Comparison of ENCODE assay signal across 9 mouse cellular contexts in genomic region chr6:55392453-55392852, GRCm38 (mm10). TPM values are rescaled to one million over a fixed set of nuclear protein-coding genes. Genes with fewer than 3 reads are reported as not detected.
DNase-seq lines count a peak whose midpoint lies in the region; ATAC-seq and TF ChIP-seq lines count a peak whose summit lies in the region.
"Had no signal": no experiment of that assay in that cellular context is flagged by ENCODE, and none has a peak within 500 bp of the region (broad histone marks: within the 10 kb centered on the region; RNA-seq: fewer than 3 reads in every experiment).

No protein-coding gene starts in this region.

- H3K79me2 ChIP-seq in liver, adult 2 months (ENCODE audit: control insufficient read depth, insufficient read depth, low read length), result no peaks in the 10 kb centered on the region

- 8% methylated on average over 4 of the region's 4 CpGs for WGBS in kidney, embryonic 16.5 days
- WGBS in liver, adult 2 months, result 16% methylated on average over 4 of the region's 4 CpGs
- 12% methylated on average over 4 of the region's 4 CpGs for WGBS in neural tube, embryonic 11.5 days

- peak; percentile 70 for ATAC-seq in kidney, embryonic 16.5 days (ENCODE audit: low FRiP score, low TSS enrichment)
- peak; percentile 22; the same call in 1 of the 2 replicates for ATAC-seq in neural tube, embryonic 11.5 days (ENCODE audit: insufficient read depth, low FRiP score, low TSS enrichment)

- peak; percentile 54 for TF ChIP-seq CTCF in liver, adult 2 months (IDR thresholded peaks at IDR 0.05; ENCODE audit: low read depth, low read length)

- H3K9me3 ChIP-seq in kidney, embryonic 16.5 days (ENCODE audit: low read length), result no peaks in the 10 kb centered on the region
- H3K9me3 ChIP-seq in neural tube, embryonic 11.5 days (ENCODE audit: control insufficient read depth, low read length), result no peaks in the 10 kb centered on the region
- H3K9me3 ChIP-seq: embryonic facial prominence, embryonic 15.5 days had no signal

- H3K27me3 ChIP-seq in kidney, embryonic 16.5 days (ENCODE audit: insufficient read depth, low read length), result 0 out of 2 replicates have a peak, but pooled peaks cover 2% of the 10 kb centered on the region
- no peaks in the 10 kb centered on the region for H3K27me3 ChIP-seq in liver, adult 2 months (ENCODE audit: control insufficient read depth, insufficient read depth, low read length)
- no peaks in the 10 kb centered on the region for H3K27me3 ChIP-seq in neural tube, embryonic 11.5 days (ENCODE audit: control insufficient read depth, insufficient read depth, low read length)

- peaks cover 5% of the 10 kb centered on the region for H3K4me1 ChIP-seq in kidney, embryonic 16.5 days (ENCODE audit: insufficient read depth, low read length)
- H3K4me1 ChIP-seq in liver, adult 2 months (ENCODE audit: control insufficient read depth, insufficient read depth, low read length), result no peaks in the 10 kb centered on the region
- peaks cover 7% of the 10 kb centered on the region for H3K4me1 ChIP-seq in neural tube, embryonic 11.5 days (ENCODE audit: control insufficient read depth, insufficient read depth, low read length)

- no peak for TF ChIP-seq POLR2A in liver, adult 2 months (IDR thresholded peaks at IDR 0.05; ENCODE audit: extremely low read depth, insufficient read depth, low read length)

- no peaks in the 10 kb centered on the region for H3K36me3 ChIP-seq in kidney, embryonic 16.5 days (ENCODE audit: insufficient read depth, low read length)
- H3K36me3 ChIP-seq in liver, adult 2 months (ENCODE audit: control insufficient read depth, insufficient read depth, low read length), result no peaks in the 10 kb centered on the region
- H3K36me3 ChIP-seq in neural tube, embryonic 11.5 days (ENCODE audit: control insufficient read depth, insufficient read depth, low read length), result no peaks in the 10 kb centered on the region
- H3K36me3 ChIP-seq: embryonic facial prominence, embryonic 15.5 days had no signal

- peak; percentile 31 for DNase-seq in 416B (ENCODE audit: low read depth)
- peak; percentile 86 for DNase-seq in adrenal gland, postnatal 10 days
- peak; percentile 90 for DNase-seq in embryo, embryonic 11 days
- peak; percentile 76 for DNase-seq in heart, adult 8-10 months (ENCODE audit: low spot score)
- peak; percentile 28 for DNase-seq in liver, adult 2 months (ENCODE audit: extremely low read depth, low read depth, low spot score)
- DNase-seq in neural tube, embryonic 11.5 days (ENCODE audit: low spot score), result peak; percentile 85
- peak; percentile 93 for DNase-seq in testis, postnatal 10 days (ENCODE audit: low spot score)

- no peak overlapping the region for H3K27ac ChIP-seq in kidney, embryonic 16.5 days (ENCODE audit: low read length)
- H3K27ac ChIP-seq in liver, adult 2 months (replicated peaks; ENCODE audit: insufficient read depth, low read depth, low read length), result no peak overlapping the region
- H3K27ac ChIP-seq in neural tube, embryonic 11.5 days (ENCODE audit: low read depth, low read length), result no peak overlapping the region
- H3K27ac ChIP-seq: embryonic facial prominence, embryonic 15.5 days had no signal

- 0 out of 2 replicates have a peak overlapping the region, but pooled peaks have one; percentile 7 for H3K4me2 ChIP-seq in kidney, embryonic 16.5 days (replicated peaks; ENCODE audit: low read depth, low read length)
- H3K4me2 ChIP-seq in neural tube, embryonic 11.5 days (ENCODE audit: low read depth), result no peak overlapping the region
- H3K4me2 ChIP-seq: embryonic facial prominence, embryonic 15.5 days had no signal

- H3K4me3 ChIP-seq in kidney, embryonic 16.5 days (ENCODE audit: low read length), result no peak overlapping the region
- H3K4me3 ChIP-seq in liver, adult 2 months (ENCODE audit: insufficient read depth, low read depth, low read length), result no peak overlapping the region
- no peak overlapping the region for H3K4me3 ChIP-seq in neural tube, embryonic 11.5 days (ENCODE audit: low read depth, low read length)
- H3K4me3 ChIP-seq: embryonic facial prominence, embryonic 15.5 days had no signal

- no peak overlapping the region for H3K9ac ChIP-seq in kidney, embryonic 16.5 days (replicated peaks; ENCODE audit: low read length)
- no peak overlapping the region for H3K9ac ChIP-seq in liver, adult 2 months (ENCODE audit: low read depth, low read length)
- no peak overlapping the region for H3K9ac ChIP-seq in neural tube, embryonic 11.5 days (ENCODE audit: low read length)
- H3K9ac ChIP-seq: embryonic facial prominence, embryonic 15.5 days had no signal

RNA-seq across cellular contexts. Expression of gene Ghrhr, which starts 16.4 kb away (rescaled TPM):
- not detected for total RNA-seq in adrenal gland, postnatal 10 days (2021)
- not detected for total RNA-seq in heart, adult 8-10 months (2022)
- polyA plus RNA-seq in kidney, embryonic 16.5 days (2015; fragmentation: Nextera tagmentation; extraction: Ambion mirVana), result 0.17 and 0.18 TPM in 2 replicates
- total RNA-seq in liver, adult 2 months (2014; rRNA removed), result 0.09 TPM in 1 of 2 replicates, not detected in the other
- polyA plus RNA-seq in liver, adult 2 months (2012; rRNA removed), result 0.09 TPM in 1 of 2 replicates, not detected in the other
- not detected in 2 replicates for polyA plus RNA-seq in neural tube, embryonic 11.5 days (2014; fragmentation: Nextera tagmentation; extraction: Ambion mirVana)
- polyA plus RNA-seq: embryonic facial prominence, embryonic 15.5 days had no signal

RNA-seq across cellular contexts. Expression of gene Aqp1, which starts 56.2 kb away (rescaled TPM):
- total RNA-seq in adrenal gland, postnatal 10 days (2021), result 100 to 1,000 TPM; 190 to 302 TPM
- 100 to 1,000 TPM; 336 to 404 (median 350) TPM for total RNA-seq in heart, adult 8-10 months (2022)
- 50.8 and 69.9 TPM in 2 replicates for polyA plus RNA-seq in kidney, embryonic 16.5 days (2015; fragmentation: Nextera tagmentation; extraction: Ambion mirVana)
- total RNA-seq in liver, adult 2 months (2014; rRNA removed), result 78.1 and 91.4 TPM in 2 replicates
- 78.3 and 88.6 TPM in 2 replicates for polyA plus RNA-seq in liver, adult 2 months (2012; rRNA removed)
- polyA plus RNA-seq in neural tube, embryonic 11.5 days (2014; fragmentation: Nextera tagmentation; extraction: Ambion mirVana), result 0.08 TPM in 1 of 2 replicates, not detected in the other

RNA-seq across cellular contexts. Expression of gene Adcyap1r1, which starts 59.3 kb away (rescaled TPM):
- total RNA-seq in adrenal gland, postnatal 10 days (2021), result 10 to 100 TPM; 28.8 to 37.0 TPM
- total RNA-seq in heart, adult 8-10 months (2022), result 1 to 10 TPM; 5.1 to 5.8 (median 5.4) TPM
- 2.5 and 2.7 TPM in 2 replicates for polyA plus RNA-seq in kidney, embryonic 16.5 days (2015; fragmentation: Nextera tagmentation; extraction: Ambion mirVana)
- total RNA-seq in liver, adult 2 months (2014; rRNA removed), result 0.74 and 2.3 TPM in 2 replicates
- polyA plus RNA-seq in liver, adult 2 months (2012; rRNA removed), result 0.75 and 0.78 TPM in 2 replicates
- 18.1 and 18.3 TPM in 2 replicates for polyA plus RNA-seq in neural tube, embryonic 11.5 days (2014; fragmentation: Nextera tagmentation; extraction: Ambion mirVana)

Comparison
In these comparisons a context has a peak if more than half of its experiments do, and no peak if none do; other contexts are left out.
1. DNase-seq: peak in every context shown above with its lines; median percentile 93 in testis, postnatal 10 days; 90 in embryo, embryonic 11 days; 86 in adrenal gland, postnatal 10 days; 85 in neural tube, embryonic 11.5 days; 76 in heart, adult 8-10 months; 31 in 416B; 28 in liver, adult 2 months.